Mouse (Mus musculus) granulocyte monocyte progenitor cell, adult 5-6 weeks (primary cell): ENCODE measurements around the gene Dnajc12. TPM values are rescaled to one million over a fixed set of nuclear protein-coding genes. Genes with fewer than 3 reads are reported as not detected.
"Not testable (repeated sequence)": the region's sequence is repeated elsewhere in the genome, so short reads cannot be mapped to it uniquely, and the experiment has no call there.

ENCODE experiments used
- ATAC-seq: replicated peaks from 2 replicates; pipeline ENCODE4 v1.8.0; 2016; ENCODE audit warnings: mild to moderate bottlenecking, moderate TSS enrichment, inconsistent platforms; ENCODE audit not compliant: poor library complexity, severe bottlenecking
- total RNA-seq, 2 experiments: library from RNA; stranded (forward) in 1 of 2; stranded (reverse) in 1 of 2; fragments of 200-712, 200-1000 nt in 1 of 2; fragments of >200 nt in 1 of 2; fragmentation: Nextera tagmentation in 1 of 2; gene quantifications; 2 replicates each; pipeline ENCODE4 v1.2.3; 2014 to 2017

Gene Dnajc12
- total RNA-seq, 2 experiments from 2014 or later = 8.2 to 10.1 TPM

- not testable (repeated sequence) for ATAC-seq
Observed at GRCm38 (mm10) chr10:63385897-63386296, 3.7 kb downstream of the Dnajc12 start.

- peak; percentile 82 for ATAC-seq
Observed at GRCm38 (mm10) chr10:63386444-63386843, 4.2 kb downstream of the Dnajc12 start.

- ATAC-seq = no peak
Observed at GRCm38 (mm10) chr10:63386991-63387390, 4.7 kb downstream of the Dnajc12 start.

GRCm38 (mm10) chr10:63388948-63389347 is 6.7 kb downstream of the Dnajc12 start:
- ATAC-seq = no peak

GRCm38 (mm10) chr10:63396963-63397362 is 14.7 kb downstream of the Dnajc12 start:
- no peak for ATAC-seq

GRCm38 (mm10) chr10:63402731-63403504 is 20.7 kb downstream of the Dnajc12 start:
- no peak for ATAC-seq

- ATAC-seq = no peak
Observed at GRCm38 (mm10) chr10:63403636-63404035, 21.4 kb downstream of the Dnajc12 start.

GRCm38 (mm10) chr10:63410162-63410956 is 28.1 kb downstream of the Dnajc12 start:
- ATAC-seq = peak; percentile 87

GRCm38 (mm10) chr10:63411674-63412073 is 29.4 kb downstream of the Dnajc12 start:
- ATAC-seq = not testable (repeated sequence)

GRCm38 (mm10) chr10:63412756-63413155 is 30.5 kb downstream of the Dnajc12 start:
- no peak for ATAC-seq

- no peak for ATAC-seq
Observed at GRCm38 (mm10) chr10:63415287-63415686, 33.0 kb downstream of the Dnajc12 start.

- peak; percentile 92 for ATAC-seq
Observed at GRCm38 (mm10) chr10:63415850-63416249, 33.6 kb downstream of the Dnajc12 start.

- ATAC-seq = 0 out of 2 replicates have a peak, but pooled peaks have one; percentile 10
Observed at GRCm38 (mm10) chr10:63417061-63417460, 34.8 kb downstream of the Dnajc12 start.

GRCm38 (mm10) chr10:63421739-63422735 is 39.8 kb downstream of the Dnajc12 start, which contains the start of gene Gm7075:
Gene Gm7075 (minus strand): TSS chr10:63421789.
- peak; percentile 70 for ATAC-seq

- ATAC-seq = no peak
Observed at GRCm38 (mm10) chr10:63422736-63422992, 40.4 kb downstream of the Dnajc12 start.

GRCm38 (mm10) chr10:63423591-63424474 is 41.6 kb downstream of the Dnajc12 start:
- no peak for ATAC-seq

GRCm38 (mm10) chr10:63424475-63424814 is 42.2 kb downstream of the Dnajc12 start:
- peak; percentile 37 for ATAC-seq

GRCm38 (mm10) chr10:63427146-63427545 is 44.9 kb downstream of the Dnajc12 start:
- no peak for ATAC-seq

- peak; percentile 26 for ATAC-seq
Observed at GRCm38 (mm10) chr10:63428243-63429022, 46.2 kb downstream of the Dnajc12 start.
